Mouse (Mus musculus): Measurements from ENCODE around the gene H2-D1.
"Not testable (repeated sequence)": the region's sequence is repeated elsewhere in the genome, so short reads cannot be mapped to it uniquely, and the experiment has no call there.

The H2-D1 gene

DNA sequence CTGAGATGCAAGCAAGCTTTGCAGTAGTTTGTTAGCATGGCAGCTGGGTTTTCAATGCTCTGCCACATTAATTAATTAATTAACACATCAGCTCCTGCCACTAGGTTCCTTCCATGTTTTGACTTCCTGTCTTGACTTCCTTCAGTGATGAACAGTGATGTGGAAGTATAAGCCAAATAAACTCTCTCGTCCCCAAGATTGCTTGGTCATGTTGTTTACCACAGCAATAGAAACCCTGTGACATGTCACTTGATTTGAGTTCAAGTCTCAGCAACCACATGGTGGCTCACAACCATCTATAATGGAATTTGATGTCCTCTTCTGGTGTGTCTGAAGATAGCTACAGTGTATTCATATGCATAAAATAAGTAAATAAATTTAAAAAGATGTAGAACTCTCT, 5.2 kb upstream of the H2-D1 start:
- no peak for DNase-seq

DNA sequence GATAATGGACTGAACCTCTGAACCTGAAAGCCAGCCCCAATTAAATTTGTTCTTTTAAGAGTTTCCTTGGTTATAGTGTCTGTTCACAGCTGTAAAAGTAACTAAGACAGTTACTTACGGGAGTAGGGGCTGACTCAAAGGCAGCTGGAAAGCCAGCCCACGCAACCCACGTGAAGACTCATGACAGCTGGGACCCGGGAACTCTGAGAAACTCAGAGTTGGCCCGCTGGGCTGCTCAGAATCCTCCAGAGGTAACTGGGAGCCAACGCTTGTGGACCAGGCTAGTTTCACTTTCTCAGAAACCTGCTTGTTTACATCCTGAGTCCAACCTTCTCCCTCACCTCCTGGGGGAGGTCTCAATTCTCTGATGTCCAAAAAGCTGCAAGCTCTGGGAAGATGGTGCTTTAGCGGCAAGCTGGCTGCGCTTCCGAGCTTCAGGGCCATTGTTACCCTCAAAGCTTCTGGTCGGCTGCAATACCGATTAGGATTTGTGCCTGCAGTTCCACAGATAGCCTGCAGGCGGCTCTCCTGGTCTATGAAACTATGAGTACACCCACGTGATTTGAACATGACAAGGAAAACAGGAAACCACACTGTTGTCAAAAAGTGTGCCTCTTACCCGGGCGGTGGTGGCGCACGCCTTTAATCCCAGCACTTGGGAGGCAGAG, 4.6 kb upstream of the H2-D1 start:
- DNase-seq = peak; percentile 87 to 93

DNA sequence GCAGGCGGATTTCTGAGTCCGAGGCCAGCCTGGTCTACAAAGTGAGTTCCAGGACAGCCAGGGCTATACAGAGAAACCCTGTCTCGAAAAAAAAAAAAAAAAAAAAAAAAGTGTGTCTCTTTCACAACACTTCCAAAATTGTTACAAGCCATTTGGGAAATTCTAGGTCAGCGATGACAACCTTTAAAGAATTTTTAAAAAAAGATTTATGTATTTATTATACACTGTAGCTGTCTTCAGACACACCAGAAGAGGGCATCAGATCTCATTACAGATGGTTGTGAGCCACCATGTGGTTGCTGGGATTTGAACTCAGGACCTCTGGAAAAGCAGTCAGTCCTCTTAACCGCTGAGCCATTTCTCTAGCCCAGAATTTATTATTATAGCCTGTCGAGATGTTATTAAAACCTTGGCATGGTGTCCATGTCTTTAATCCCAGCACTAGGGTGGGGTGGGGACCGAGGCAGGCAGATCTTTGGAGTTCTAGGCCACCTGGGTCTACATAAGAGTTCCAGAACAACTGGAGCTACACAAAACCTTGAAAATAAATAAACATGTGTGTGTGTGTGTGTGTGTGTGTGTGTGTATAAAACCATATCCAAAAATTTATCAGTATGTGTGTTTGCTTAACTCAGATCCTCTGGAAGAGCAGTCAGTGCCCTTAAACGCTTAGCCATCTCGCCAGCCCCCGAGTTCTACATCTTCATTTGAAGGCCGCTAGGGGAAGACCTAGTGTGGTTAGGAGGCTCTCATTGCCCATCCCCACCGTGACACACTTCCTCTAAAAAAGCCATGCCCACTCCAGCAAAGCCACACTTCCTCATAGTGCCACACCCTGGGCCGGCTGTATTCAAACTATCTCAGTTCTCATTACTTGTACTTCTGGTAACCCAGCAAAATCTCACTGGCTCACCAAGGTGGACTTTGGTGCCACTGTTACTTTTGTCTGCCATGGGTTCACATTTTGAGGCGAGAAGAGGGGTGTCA, 3.7 kb upstream of the H2-D1 start:
- DNase-seq = peak; percentile 34 to 67

DNA sequence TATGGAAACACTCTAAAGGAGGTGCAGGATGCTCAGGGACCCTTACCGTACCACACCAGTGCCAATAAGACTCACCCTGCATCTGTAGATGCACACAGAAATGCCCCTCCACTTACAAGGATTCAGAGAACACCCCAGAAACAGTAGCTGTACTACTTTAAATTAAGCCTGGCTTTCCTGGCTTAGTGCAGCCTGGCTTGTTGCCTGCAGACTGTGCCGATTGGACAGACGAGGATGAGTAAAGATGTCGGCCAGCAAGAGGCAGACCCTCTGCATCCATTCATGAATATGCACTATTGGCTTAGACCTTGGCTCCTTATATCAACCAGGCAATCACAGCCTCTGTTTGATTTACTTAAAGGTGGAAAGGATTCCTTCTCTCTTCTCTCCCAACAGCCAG, 2.9 kb upstream of the H2-D1 start:
- DNase-seq = no peak

DNA sequence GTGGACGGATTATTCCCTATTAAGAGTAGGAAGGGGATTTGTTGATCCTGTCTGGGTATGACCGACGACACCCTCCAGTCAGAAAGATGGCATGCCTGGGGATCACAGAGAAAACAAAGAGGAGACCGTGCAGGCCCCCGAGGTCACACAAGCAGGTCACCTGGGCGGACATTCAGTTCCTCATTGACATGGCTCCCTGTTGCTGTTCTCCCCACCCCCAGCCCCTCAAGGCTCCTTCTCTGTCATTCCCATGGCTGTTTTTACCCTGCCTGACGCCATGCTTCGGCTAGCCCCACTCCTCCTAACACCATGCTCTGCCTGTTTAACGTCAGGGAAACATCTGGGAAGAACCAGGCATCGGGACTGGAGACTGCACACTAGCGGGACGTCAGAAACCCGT, 879 bp upstream of the H2-D1 start:
- no peak for DNase-seq

DNA sequence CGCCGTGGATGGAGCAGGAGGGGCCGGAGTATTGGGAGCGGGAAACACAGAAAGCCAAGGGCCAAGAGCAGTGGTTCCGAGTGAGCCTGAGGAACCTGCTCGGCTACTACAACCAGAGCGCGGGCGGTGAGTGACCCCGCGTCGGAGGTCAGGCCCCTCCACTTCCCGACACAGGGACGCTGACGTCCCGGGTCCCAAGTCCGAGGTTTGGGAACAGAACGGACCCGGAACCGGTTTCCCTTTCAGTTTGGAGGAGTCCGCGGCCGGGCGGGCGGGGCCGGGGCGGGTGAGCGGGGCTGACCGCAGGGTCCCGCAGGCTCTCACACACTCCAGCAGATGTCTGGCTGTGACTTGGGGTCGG, 973 bp downstream of the H2-D1 start:
- DNase-seq = no peak

DNA sequence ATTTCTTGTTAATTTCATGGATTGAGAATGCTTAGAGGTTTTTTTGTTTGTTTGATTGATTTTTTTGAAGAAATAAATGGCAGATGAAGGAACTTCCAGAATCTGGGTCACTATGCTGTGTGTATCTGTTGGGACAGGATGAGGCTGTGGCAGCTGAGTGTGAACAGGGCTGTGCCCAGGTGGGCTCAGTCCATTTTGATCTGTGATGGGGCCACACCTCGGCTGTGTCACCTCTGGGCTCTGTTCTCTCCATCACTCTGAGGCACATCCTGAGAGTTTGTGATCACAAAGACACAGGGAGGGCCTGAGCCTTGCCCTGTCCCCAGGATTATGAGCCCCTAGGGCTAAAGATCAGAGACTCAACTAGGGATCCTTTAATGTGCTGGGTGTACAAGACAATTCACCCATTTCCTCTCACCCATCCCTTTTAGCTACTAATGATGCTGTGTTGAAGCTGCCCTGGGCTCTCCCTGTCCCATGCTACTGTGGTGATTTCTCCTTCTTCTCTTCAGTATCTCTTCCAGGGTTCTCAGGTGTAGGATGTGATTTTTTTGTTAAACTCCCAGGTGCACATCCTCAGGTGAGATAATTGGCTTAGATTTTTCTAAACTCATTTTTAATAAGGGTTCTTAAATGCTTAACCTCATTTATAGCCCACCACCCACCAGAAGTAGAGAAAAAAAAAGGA, 5.0 kb downstream of the H2-D1 start:
- DNase-seq = no peak

DNA sequence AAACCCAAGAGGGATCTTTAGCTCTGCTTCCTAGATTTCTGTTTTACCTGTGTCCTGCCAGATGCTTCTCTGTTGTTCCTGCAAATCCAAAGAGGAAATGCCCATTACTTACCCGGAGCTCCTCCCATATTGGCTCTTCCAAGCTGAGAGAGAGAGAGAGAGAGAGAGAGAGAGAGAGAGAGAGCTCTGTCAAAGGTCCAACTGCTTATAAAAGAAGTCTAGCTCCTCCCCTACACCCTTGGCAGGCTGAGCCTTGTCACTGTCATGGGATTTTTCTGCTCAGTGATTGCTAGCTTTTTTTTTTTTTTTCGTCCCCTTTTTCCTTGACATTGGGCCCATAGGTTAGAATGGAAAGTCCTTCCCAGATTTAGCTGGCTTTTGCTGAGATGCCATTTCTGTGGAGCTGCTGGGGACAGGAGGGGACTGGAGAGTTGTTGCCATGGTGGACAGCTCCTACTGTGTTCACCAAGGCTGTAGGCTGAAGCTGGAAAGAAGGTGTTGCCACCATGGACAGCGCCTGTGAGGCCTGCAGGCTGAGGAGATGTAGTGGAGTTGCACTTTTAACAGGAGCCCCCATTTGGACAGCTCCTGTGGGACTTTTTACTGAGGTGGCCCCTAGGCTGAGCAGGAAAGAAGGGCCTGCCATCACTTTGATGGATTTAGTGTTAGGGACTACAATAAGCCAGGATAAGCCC, 7.3 kb downstream of the H2-D1 start:
- DNase-seq = peak in 1 of 2 experiments; percentile 20

DNA sequence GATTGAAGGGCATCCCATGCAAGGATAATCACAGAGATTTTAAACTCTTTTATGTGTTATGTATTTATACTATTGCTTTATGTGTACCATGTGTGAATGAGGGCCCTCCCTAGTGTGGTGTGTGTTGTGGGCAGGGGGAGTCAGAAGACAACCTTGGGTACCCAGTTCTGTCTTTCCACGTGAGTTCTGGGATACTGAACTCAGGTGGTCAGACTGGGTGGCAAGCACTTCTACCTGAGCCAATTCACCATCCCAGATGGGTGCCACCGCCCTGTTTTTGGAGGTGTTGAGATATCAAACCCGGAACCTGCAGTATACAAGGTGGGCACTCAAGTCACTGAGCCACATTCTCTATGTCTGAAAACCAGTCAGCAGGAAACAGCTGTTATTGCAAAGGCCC, 9.7 kb downstream of the H2-D1 start:
- no peak for DNase-seq

DNA sequence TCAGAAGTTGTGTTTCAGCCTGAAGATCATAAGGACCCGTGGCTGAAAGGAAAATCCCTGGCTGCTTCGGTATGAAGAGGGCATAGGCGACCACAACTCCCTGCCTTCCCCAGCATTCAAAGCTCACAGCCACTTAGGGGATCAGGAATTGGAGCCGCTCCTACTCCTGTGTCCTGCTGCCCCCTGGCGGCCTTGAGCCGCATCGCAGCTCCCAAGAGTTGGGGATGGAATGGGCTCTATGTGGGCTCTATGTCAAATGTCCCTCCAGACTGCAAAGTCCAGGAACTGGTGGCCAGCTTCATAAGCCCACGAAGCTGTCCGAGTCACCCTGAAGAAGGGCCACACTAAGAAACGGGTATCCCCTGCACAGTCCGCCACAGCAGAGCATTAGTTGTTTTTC, 12.2 kb downstream of the H2-D1 start:
- peak; percentile 63 to 71 for DNase-seq

DNA sequence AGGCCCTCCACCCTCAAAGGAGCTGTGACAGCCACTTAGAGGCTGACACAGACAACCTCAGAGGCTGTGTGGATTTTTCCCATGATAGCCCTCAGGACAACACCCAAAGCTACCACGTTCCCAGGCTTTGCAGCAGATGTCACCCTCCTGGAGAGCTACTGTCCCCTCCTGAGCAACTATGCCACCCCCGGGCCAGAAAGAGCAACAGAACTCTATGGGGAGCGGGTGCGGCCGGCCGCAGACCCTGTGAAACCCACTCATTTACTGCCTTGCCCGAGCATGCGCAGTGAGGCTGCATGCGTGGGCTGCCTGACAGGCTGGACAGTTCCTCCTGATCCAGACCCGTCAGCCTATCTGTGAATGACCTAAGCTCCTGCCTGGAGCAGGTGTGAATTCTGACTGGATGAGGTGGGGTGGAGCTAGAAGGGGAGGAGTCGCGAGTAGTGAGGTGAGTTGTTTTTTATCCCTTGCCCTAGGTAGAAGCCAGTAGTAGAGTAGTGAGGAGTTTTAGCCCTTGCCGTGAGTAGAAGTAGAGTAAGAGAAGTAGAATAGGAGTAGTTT, 13.9 kb downstream of the H2-D1 start:
- no peak for DNase-seq

DNA sequence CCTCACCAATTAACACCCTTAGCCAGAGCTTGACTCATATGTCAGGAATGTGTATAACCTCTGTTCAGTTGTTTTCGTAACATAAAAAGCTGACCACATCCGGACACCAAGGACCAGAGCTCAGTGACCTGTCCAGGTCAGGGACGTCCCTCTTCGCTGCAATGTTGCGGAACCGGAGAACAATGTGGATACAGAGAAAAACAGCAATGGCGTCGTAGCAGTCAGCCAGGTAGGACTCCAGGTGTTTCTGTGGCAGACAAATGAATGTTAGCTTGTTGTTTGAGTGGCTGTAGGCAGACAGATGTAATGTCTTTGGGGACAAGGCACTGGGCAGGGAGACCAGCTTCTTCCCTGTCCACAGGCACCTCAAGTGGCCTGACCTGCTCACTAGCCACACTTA, 15.5 kb downstream of the H2-D1 start:
- no peak for DNase-seq

DNA sequence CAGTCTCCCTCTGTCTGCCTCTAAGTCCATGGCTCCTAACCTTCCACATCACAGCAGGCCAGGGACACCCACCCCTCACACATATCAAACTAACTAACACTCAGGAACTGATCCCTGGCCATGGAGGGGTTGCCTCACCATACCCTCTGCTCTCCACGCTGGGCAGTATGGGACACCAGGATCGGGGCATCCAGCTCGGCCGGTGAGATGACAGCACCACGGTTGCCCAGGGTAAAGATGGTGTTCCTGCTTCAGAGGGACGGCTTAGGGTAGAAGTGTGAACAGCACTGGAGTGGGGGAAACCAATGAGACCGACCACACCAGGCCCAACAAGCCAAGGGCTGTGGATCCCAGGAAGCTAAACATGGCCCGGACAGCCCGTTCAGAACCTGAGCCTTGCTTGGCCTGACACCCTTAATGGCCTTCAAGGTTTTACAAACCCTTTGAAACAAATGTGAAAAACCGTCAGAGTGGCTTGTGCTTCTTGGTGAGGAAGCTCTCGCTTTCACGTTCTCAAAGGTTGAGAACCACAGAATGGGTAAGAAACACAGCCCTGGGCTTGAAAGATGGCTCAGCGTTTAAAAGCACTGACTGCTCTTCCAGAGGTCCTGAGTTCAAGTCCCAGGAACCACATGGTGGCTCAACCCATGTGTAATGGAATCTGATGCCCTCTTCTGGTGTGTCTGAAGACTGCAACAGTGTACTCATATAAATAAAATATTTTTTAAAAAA, 16.6 kb downstream of the H2-D1 start:
- no peak for DNase-seq

DNA sequence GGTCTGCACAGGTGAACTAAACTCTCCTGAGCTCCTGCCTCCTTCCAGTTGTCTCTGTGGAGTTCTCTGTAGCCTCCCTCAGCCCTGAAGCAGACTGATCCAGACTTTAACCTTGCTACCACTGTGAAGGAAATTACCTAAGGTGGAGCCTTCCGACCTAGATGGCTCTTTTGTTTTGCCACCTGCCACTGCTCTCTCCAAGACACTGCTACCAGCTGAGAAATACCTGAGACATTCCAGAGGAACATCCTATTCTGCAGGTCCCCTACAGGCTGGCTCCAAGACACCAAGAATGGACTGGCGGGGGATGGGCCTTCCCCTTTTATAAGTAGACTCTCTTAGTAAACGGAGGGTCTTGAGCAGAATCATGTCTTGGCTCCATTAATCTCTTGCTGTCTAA, 17.7 kb downstream of the H2-D1 start:
- no peak for DNase-seq

DNA sequence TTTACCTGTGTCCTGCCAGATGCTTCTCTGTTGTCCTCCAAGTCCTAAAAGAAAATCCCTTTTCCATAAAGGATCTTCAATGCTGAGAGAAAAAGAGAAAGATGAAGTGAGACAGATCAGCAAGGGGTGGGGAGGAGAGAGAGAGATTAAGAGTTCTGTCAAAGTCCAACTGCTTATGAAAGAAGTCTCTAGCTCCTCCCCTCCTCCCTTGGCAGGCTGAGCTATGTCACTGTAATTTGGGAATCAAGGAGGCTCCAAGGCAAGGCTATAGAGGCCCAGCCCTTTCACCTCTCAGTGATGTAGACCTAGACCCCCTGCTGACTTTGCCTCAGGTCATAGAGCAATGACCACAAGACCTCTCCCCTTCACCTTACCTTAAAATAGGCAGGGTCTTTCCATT, 22.9 kb downstream of the H2-D1 start:
- no peak for DNase-seq

DNA sequence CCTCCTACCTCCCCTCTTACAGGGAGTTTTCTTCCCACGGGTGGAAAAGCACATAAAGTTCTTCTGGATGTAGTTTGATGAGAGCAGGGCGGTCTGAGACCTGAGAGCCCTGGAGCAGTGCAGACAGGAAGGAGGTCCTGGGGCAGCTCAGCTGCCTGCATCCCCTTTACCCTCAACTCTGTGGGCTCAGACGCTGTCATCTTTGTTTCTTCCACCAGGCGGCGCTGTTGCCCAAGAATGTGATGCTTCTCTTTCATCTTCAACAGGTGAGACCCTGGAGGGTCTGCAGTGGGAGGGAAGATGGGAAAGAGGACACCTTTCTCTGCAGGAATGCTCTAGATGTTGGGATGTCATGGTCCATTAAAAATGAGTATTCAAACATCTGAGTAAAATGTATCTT, 33.3 kb downstream of the H2-D1 start:
- peak; percentile 62 to 77 for DNase-seq

DNA sequence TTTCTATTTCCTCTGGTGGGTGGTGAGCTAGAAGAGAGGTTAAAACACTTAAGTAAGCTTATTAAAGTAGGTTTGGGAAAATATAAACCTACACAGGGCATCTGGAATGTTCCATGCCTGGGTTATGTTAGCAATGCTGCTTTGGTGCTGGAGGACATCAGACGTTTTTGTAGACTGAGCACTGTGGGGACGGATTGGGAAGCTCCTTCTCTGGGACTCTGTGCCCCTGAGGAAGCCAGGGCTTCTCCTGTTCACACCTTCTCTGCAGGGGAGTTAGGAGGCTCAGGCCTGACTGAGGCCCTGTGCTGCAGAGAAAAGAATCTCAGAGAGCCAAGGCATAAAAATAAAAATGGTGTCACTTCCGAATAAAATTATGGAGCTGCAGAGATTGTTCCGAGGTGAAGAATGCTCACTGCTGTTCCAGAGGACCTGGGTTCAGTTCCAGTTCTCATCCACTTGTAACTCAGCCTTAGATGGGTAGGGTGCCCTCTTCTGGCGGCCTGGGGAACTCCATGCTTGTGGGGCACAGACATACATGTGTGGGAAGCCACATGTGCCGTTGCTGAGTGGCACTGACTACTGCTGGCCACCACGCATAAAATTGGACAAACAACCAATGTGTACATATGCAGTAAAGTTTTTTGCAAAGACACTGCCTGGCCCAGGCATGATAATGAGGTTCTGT, 37.9 kb downstream of the H2-D1 start:
- not testable (repeated sequence) for DNase-seq

DNA sequence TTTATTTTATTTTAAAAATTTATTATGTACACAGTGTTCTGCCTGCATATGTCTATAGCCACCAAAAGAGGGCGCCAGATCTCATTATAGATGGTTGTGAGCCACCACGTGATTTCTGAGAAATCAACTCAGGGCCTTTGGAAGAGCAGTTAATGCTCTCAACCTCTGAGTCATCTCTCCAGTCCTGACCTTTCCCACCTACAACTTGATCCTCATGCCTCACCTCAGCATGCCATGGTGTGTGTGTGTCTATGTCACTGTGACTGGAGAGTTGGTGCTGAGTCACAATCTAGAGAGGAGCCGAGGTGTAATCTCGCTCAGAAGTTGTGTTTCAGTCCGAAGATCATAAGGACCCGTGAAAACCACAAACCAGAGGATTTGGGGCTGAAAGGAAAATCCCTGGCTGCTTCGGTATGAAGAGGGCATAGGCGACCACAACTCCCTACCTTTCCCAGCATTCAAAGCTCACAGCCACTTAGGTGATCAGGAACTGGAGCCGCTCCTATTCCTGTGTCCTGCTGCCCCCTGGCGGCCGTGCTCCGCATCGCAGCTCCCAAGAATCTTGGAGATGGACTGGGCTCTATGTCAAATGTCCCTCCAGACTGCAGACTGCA, 39.2 kb downstream of the H2-D1 start:
- peak; percentile 69 to 76 for DNase-seq

DNA sequence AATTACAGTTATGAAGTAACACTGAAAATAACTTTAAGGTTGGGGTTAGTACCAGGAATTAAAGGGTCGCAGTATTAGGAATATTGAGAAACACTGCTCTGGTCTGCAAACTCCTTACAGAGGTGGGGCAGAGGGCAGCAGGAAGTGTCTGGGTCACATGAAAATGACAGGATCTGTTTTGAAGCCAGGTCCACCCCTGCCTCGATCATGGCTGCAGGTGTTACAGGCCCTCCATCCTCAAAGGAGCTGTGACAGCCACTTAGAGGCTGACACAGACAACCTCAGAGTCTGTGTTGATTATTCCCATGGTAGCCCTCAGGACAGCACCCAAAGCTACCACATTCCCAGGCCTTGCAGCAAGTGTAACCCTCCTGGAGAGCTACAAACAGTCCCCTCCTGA, 40.7 kb downstream of the H2-D1 start:
- no peak for DNase-seq

DNA sequence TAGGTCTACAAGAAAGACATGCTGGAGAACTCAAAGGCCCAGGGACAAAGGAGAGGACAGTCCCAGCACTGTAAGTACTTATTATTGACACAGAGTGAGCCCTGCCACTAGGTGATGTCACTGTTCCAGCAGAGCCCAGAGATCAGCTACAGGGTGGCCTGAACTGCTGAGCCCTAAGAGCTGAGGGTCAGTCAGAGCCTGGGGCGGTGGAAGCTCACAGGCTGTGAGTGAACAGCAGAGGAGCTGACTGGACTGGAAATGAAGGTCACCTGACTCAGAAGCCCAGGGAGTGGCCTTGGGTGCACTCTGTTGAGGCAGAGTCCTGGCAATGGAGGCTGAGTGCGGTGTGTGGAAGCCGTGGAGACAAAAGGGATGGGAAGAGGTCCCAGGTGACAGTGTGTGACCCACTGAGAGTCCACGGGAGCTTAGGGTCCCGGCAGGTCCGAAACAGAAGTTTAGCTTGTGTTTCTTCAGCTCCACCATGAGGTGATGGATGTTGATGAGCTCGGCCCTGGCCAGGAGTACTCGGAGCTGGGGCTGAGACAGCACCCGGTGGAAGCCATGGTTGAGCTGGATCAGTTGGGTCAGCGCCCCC, 41.3 kb downstream of the H2-D1 start:
- no peak for DNase-seq

DNA sequence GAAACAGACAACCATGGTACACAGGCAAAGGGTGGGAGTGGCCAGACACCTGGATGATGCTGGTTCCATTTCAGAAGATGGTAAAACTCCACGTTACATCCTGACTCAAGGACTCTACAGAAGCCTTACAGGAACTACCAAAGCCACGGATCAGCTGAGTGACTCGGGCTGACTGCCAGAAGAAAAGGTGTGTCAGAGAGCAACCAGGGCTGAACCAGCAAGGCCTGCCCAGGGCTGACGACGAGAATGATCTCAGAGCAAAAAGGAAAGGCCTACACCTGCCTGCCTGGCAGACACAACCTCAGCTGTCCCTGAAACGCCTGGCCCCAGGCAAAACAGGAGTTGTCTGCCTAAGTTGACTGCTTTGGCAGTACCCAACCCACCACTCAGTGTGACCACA, 41.9 kb downstream of the H2-D1 start:
- no peak for DNase-seq
